Mouse (Mus musculus) testis, adult 2 months (tissue): ENCODE measurements at regions not wholly inside any gene's neighbourhood (a gene's known extent, or its start where the extent isn't known, plus 50 kb on each side); places are given as distances from the start of the nearest gene placed in this dataset.

ENCODE experiments used
- H3K27ac ChIP-seq: fragments of 200-500 bp; 2 replicates; pipeline ENCODE4 v1.5.1; 2012; ENCODE audit warnings: low read depth, low read length; ENCODE audit not compliant: control insufficient read depth, insufficient read depth
- H3K27me3 ChIP-seq: fragments of 200-500 bp; 2 replicates; pipeline ENCODE4 v1.6.1; 2012; ENCODE audit warnings: mild to moderate bottlenecking, low read length, moderate library complexity; ENCODE audit not compliant: control insufficient read depth, insufficient read depth
- H3K36me3 ChIP-seq: fragments of 200-500 bp; 2 replicates; pipeline ENCODE4 v1.6.1; 2012; ENCODE audit warnings: mild to moderate bottlenecking, low read length; ENCODE audit not compliant: control insufficient read depth, insufficient read depth
- H3K4me1 ChIP-seq: fragments of 200-500 bp; 2 replicates; pipeline ENCODE4 v1.6.1; 2012; ENCODE audit warnings: low read length; ENCODE audit not compliant: control insufficient read depth, insufficient read depth
- H3K4me3 ChIP-seq: fragments of 200-500 bp; 2 replicates; pipeline ENCODE4 v1.5.1; 2012; ENCODE audit warnings: low read depth, mild to moderate bottlenecking, low read length, moderate library complexity, mixed read lengths; ENCODE audit not compliant: control insufficient read depth
- CTCF ChIP-seq: fragments of 200-500 bp; IDR thresholded peaks from 2 replicates; pipeline ENCODE4 v1.5.1; 2012; ENCODE audit warnings: low read depth, mild to moderate bottlenecking, inconsistent platforms, low read length, moderate library complexity; ENCODE audit not compliant: control insufficient read depth, insufficient read depth, insufficient replicate concordance
- POLR2A ChIP-seq: fragments of 200-500 bp; IDR thresholded peaks from 2 replicates; pipeline ENCODE4 v1.6.1; 2012; ENCODE audit warnings: low read depth, mild to moderate bottlenecking, inconsistent platforms, low read length, moderate library complexity; ENCODE audit not compliant: control insufficient read depth

DNA sequence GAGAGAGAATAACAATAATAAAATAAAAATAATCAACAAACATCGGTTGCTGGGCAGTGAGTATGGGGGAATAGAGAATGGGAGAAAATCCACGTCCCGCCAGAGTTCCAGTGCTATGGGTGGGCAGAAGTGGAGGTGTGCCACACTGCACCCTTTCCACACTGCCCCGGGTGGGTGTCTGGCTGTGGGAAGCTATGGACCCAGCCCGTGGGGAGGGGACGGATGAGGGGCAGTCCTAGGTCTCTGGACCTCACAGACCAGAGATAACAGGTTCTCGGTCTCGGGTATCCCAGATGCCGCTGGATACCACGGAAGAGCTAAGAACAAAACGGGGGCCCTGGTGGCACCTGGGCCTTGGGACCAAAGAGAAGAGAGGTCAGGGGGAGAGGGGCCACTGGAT is 2781.0 kb downstream of the 9330182O14Rik start:
- TF ChIP-seq POLR2A, result no peak
- TF ChIP-seq CTCF, result no peak
- Histone ChIP-seq H3K27me3 (no peaks in the 10 kb centered on the region), H3K27ac (no peak overlapping the region), H3K36me3 (no peaks in the 10 kb centered on the region), H3K4me3 (no peak overlapping the region), H3K4me1 (no peaks in the 10 kb centered on the region)

DNA sequence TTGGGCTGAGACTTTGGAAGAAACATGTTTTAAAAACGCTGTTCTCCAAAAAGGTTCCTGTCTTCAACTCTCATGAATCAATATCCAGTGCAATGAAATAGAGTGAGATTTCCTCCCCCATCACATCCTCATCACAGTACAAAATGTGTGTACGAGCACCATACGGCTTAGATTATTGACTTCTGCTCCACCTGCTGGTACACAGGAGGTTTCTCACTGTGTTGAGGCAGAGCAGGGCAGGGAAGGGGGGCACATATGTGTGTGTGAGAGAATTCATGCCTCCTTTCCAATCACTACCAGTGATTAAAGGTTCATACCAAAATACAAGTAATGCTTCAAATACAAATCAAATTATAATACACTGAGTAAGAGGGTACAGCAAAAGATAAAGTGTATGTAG is 2787.5 kb downstream of the 9330182O14Rik start:
- Histone ChIP-seq H3K27ac (no peak overlapping the region), H3K36me3 (no peaks in the 10 kb centered on the region), H3K4me3 (no peak overlapping the region), H3K4me1 (no peaks in the 10 kb centered on the region), H3K27me3 (no peaks in the 10 kb centered on the region)
- TF ChIP-seq CTCF (no peak), POLR2A (no peak)

DNA sequence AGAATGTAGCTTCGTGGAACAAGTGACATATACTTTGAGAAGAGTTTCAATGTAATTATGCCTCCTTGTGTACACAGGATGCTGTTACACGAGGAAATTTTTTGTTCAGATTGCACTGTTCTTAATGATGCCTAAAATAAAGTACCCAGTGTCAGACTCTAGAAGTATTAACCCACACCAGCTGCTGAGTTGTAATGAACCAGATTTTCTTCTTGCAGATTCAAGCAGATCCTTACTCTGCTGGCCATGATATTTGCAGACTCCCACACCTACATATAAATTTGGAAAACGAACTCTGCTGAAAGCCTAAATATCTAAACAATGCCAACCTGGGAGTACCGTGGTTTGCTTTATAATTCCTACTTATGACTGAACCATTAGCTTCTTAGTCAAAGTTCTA is 2794.2 kb downstream of the 9330182O14Rik start:
- Histone ChIP-seq H3K27me3 (no peaks in the 10 kb centered on the region), H3K4me1 (no peaks in the 10 kb centered on the region), H3K36me3 (no peaks in the 10 kb centered on the region), H3K4me3 (no peak overlapping the region), H3K27ac (no peak overlapping the region)
- TF ChIP-seq POLR2A (no peak), CTCF (no peak)

DNA sequence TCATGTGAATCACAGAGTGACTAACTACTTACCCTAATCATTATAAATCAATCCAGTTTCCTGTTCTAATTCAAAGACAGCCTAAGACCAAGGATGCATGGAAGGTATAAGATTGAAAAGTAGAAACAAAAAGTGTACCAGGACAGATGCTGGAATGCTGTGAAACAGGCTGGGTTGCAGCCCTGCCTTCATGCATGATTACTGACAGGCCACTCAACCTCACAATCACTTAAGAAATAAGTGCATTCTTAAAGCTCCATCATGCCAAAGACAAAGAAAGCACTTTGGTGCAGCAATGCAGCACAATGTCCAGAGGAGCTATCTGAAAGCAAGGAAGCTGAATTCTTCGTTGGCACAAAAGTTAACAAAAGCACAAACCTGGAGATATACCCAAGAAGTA is 2810.4 kb downstream of the 9330182O14Rik start:
- no peak overlapping the region for H3K4me3 ChIP-seq
- no peaks in the 10 kb centered on the region for H3K36me3 ChIP-seq
- no peak overlapping the region for H3K27ac ChIP-seq
- H3K27me3 ChIP-seq, result no peaks in the 10 kb centered on the region
- TF ChIP-seq CTCF (no peak), POLR2A (no peak)
- no peaks in the 10 kb centered on the region for H3K4me1 ChIP-seq

- TF ChIP-seq POLR2A (no peak), CTCF (no peak)
These were observed 2821.0 kb downstream of the 9330182O14Rik start for GRCm38 (mm10) chr15:42955167-42955566.

GRCm38 (mm10) chr15:42962747-42963338 is 2828.7 kb downstream of the 9330182O14Rik start:
- Histone ChIP-seq H3K4me3 (peak overlapping the region; percentile 6), H3K4me1 (no peaks in the 10 kb centered on the region), H3K27ac (no peak overlapping the region), H3K27me3 (no peaks in the 10 kb centered on the region), H3K36me3 (no peaks in the 10 kb centered on the region)
- TF ChIP-seq CTCF (peak; percentile 26; the same call in 1 of the 2 replicates), POLR2A (no peak)

More at GRCm38 (mm10) chr15:42955167-42955566, 2821.0 kb downstream of the 9330182O14Rik start:
- Histone ChIP-seq H3K4me1 (no peaks in the 10 kb centered on the region), H3K36me3 (no peaks in the 10 kb centered on the region), H3K4me3 (no peak overlapping the region), H3K27me3 (no peaks in the 10 kb centered on the region), H3K27ac (no peak overlapping the region)

DNA sequence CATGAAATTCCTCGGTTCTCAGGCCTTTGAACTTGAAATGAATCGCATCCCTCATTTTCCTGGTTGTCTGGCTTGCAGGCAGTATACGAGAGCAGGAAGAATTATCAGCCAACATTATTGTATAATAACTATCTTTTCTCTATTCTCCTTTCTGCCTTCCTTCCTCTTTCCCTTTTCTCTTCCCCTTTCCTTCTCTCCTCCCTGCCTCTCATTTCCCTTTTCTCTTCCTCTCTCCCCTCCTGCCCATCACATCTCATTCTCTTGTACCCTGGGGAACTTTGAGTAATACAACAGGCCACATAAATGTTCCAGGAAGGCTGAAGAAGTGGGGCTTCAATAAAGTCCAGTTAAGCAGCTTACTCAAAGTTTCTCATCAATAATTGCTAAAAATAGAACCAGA is 2831.1 kb downstream of the 9330182O14Rik start:
- Histone ChIP-seq H3K27me3 (no peaks in the 10 kb centered on the region), H3K27ac (no peak overlapping the region), H3K4me1 (no peaks in the 10 kb centered on the region), H3K4me3 (no peak overlapping the region), H3K36me3 (no peaks in the 10 kb centered on the region)
- TF ChIP-seq CTCF, result no peak
- no peak for TF ChIP-seq POLR2A
